Comparison of ENCODE assay signal across 8 mouse cellular contexts in the genomic region with DNA sequence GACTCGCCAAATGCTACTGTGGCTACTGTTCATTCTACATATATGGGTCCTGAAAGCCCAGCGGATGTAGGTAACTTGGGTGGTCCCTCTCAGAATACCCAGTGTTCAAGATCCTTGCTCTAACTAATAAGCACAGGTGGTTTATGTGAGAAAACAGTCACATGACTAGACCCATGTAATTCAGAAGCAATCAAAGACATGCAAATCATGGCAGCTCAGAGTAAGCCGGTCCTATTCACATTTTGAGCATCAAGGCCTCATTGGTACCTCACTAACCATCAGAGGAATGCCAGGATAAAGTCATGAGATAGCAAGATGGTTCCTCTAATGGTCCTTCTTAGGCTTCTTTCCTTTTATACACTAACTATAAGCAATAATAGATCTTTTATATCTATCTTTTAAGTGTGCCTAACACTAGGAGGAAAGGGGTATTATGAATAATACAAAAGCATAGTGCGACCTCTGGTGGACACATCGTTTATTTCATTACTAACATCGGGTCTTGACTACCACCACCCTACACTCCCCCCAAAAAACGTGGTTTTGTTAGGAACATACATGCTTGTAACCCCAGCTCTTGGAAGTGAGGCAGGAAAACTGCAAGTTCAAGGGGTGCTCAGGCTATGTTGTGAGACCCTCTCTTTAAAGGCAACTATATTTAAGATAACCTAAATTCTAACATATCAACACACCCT. TPM values are rescaled to one million over a fixed set of nuclear protein-coding genes. Genes with fewer than 3 reads are reported as not detected.
DNase-seq lines count a peak whose midpoint lies in the region; ATAC-seq lines count a peak whose summit lies in the region.

No protein-coding gene starts in this region.

- WGBS in lung, embryonic 16.5 days: 36% methylated on average over 7 of the region's 7 CpGs

- no peaks in the 10 kb centered on the region for H3K27me3 ChIP-seq in lung, embryonic 16.5 days (ENCODE audit: control insufficient read depth, insufficient read depth, low read depth, low read length)

- H3K36me3 ChIP-seq in lung, embryonic 16.5 days (ENCODE audit: control insufficient read depth, insufficient read depth, low read length): no peaks in the 10 kb centered on the region

- DNase-seq in urinary bladder, postnatal 25 days (ENCODE audit: low spot score): peak; percentile 54
- no peak for DNase-seq in urinary bladder, postnatal 10 days (ENCODE audit: low spot score)
- peak; percentile 86 for DNase-seq in c-Kit-positive CD71-positive TER-119-negative erythroid progenitor cells, embryonic 14.5 days (ENCODE audit: low read depth)
- peak; percentile 65 for DNase-seq in heart, adult 8-10 months (ENCODE audit: low spot score)
- DNase-seq in layer of hippocampus, adult 18-20 months (ENCODE audit: low spot score in 2 of 2): peak; percentile 10 to 75
- peak; percentile 79 for DNase-seq in retina, postnatal 1 day
- DNase-seq in urinary bladder, adult 18-20 months (ENCODE audit: low spot score in 2 of 2): no peak

- H3K27ac ChIP-seq in lung, embryonic 16.5 days (ENCODE audit: low read length): no peak overlapping the region

- peaks cover 8% of the 10 kb centered on the region for H3K4me1 ChIP-seq in lung, embryonic 16.5 days (replicated peaks; ENCODE audit: control insufficient read depth, insufficient read depth, low read length)

- no peak for ATAC-seq in lung, embryonic 16.5 days (ENCODE audit: low read depth)

- no peak overlapping the region for H3K9ac ChIP-seq in lung, embryonic 16.5 days (ENCODE audit: low read length)

- no peaks in the 10 kb centered on the region for H3K9me3 ChIP-seq in lung, embryonic 16.5 days (ENCODE audit: control insufficient read depth, low read length)

- H3K4me2 ChIP-seq in lung, embryonic 16.5 days (ENCODE audit: low read depth, low read length): peak overlapping the region; percentile 41

- H3K4me3 ChIP-seq in lung, embryonic 16.5 days (ENCODE audit: low read length): no peak overlapping the region

RNA-seq across cellular contexts. Expression of gene Aplf, which starts 2.0 kb away (rescaled TPM):
- 1 to 10 TPM; 2.2 to 3.0 (median 2.7) TPM for total RNA-seq in heart, adult 8-10 months (2022)
- total RNA-seq in layer of hippocampus, adult 18-20 months (2021): 1 to 10 TPM; 7.5 to 7.9 TPM
- 13.5 and 14.3 TPM in 2 replicates for polyA plus RNA-seq in lung, embryonic 16.5 days (2015; fragmentation: Nextera tagmentation; extraction: Ambion mirVana)

Comparison
In these comparisons a context has a peak if more than half of its experiments do, and no peak if none do; other contexts are left out.
1. DNase-seq: peak in urinary bladder, postnatal 25 days (single experiment), c-Kit-positive CD71-positive TER-119-negative erythroid progenitor cells, embryonic 14.5 days (single experiment), heart, adult 8-10 months (single experiment), layer of hippocampus, adult 18-20 months (2 of 2) and retina, postnatal 1 day (single experiment); none in urinary bladder, postnatal 10 days (single experiment) and urinary bladder, adult 18-20 months (0 of 2).